ENCODE assay signal across 25 mouse cellular contexts in the genomic region with DNA sequence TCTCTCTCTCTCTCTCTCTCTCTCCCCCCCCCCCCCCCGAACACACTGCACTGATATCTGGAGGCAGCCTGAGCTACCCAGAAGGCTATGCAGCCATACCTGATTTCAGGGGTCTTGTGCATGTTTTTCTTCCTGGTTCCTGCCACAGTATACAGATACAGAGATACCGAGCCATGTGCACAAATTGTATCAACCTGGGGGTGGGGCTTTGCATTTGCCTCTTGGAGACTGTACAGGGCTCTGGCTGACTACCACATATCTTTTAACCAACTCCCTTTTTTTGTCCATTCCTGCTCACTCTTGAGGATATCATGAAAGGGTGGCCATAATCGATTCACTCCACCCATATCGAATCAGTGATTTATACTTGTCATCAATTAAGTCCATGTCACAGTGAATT.
"Had no signal": no experiment of that assay in that cellular context is flagged by ENCODE, and none has a peak within 500 bp of the region (broad histone marks: within the 10 kb centered on the region; RNA-seq: fewer than 3 reads in every experiment).

No protein-coding gene starts in this region.

- H3K4me3 ChIP-seq: heart, embryonic 10.5 days; heart, embryonic 13.5 days; heart, embryonic 15.5 days; hindbrain, embryonic 12.5 days; kidney, embryonic 15.5 days; limb, embryonic 13.5 days; limb, embryonic 15.5 days had no signal

- H3K27me3 ChIP-seq: heart, embryonic 13.5 days; heart, embryonic 15.5 days; hindbrain, embryonic 12.5 days; kidney, embryonic 15.5 days; limb, embryonic 13.5 days; limb, embryonic 15.5 days had no signal

- H3K27ac ChIP-seq: heart, embryonic 10.5 days; heart, embryonic 13.5 days; heart, embryonic 15.5 days; hindbrain, embryonic 12.5 days; hindbrain, embryonic 14.5 days; hindbrain, postnatal 0 days; kidney, embryonic 15.5 days; kidney, postnatal 0 days; limb, embryonic 13.5 days; limb, embryonic 15.5 days had no signal

- DNase-seq: forebrain, postnatal 0 days; gastrocnemius, postnatal 14 days; gastrocnemius, postnatal 36 days; heart, adult 18-20 months; heart, postnatal 14 days; heart, postnatal 36 days; kidney, adult 11 months; kidney, adult 2 months; kidney, adult 9 months; kidney, postnatal 14 days; kidney, postnatal 36 days; layer of hippocampus, adult 9-11 months; layer of hippocampus, postnatal 36 days; left cerebral cortex, postnatal 4 days had no signal

- ATAC-seq: forebrain, postnatal 0 days; hindbrain, postnatal 0 days; intestine, embryonic 16.5 days had no signal

- H3K4me2 ChIP-seq: heart, embryonic 13.5 days; heart, embryonic 15.5 days; hindbrain, embryonic 12.5 days; hindbrain, embryonic 14.5 days; kidney, embryonic 15.5 days; limb, embryonic 13.5 days; limb, embryonic 15.5 days had no signal

- H3K9ac ChIP-seq: forebrain, postnatal 0 days; heart, embryonic 13.5 days; heart, embryonic 15.5 days; hindbrain, embryonic 12.5 days; hindbrain, embryonic 14.5 days; kidney, embryonic 15.5 days; limb, embryonic 13.5 days; limb, embryonic 15.5 days had no signal

- H3K9me3 ChIP-seq: heart, embryonic 10.5 days; heart, embryonic 13.5 days; heart, embryonic 15.5 days; hindbrain, embryonic 12.5 days; kidney, embryonic 15.5 days; limb, embryonic 13.5 days; limb, embryonic 15.5 days had no signal

- H3K36me3 ChIP-seq: heart, embryonic 10.5 days; heart, embryonic 13.5 days; heart, embryonic 15.5 days; hindbrain, embryonic 12.5 days; kidney, embryonic 15.5 days; limb, embryonic 13.5 days; limb, embryonic 15.5 days had no signal

- H3K4me1 ChIP-seq: heart, embryonic 10.5 days; heart, embryonic 13.5 days; heart, embryonic 15.5 days; kidney, embryonic 15.5 days; limb, embryonic 13.5 days; limb, embryonic 15.5 days had no signal
